Mouse (Mus musculus) monocyte, adult 5-6 weeks (primary cell): ENCODE measurements around the gene Kdm4b. TPM values are rescaled to one million over a fixed set of nuclear protein-coding genes. Genes with fewer than 3 reads are reported as not detected.

Experiments used
- ATAC-seq: fragments of 153-309, 156-312 bp; replicated peaks from 2 replicates; pipeline ENCODE4 v1.8.0; 2017; ENCODE audit warnings: mild to moderate bottlenecking; ENCODE audit not compliant: low TSS enrichment, insufficient number of reproducible peaks, severe bottlenecking, poor library complexity, low FRiP score
- total RNA-seq: library from RNA; stranded (forward); fragments of 200-1000, 200-491, 200-594 nt; gene quantifications from 3 replicates; pipeline ENCODE4 v1.2.3, GENCODE M21; 2017

Kdm4b gene
- 8.0 to 17.3 TPM (median 10.3 TPM) in 3 replicates for total RNA-seq

DNA sequence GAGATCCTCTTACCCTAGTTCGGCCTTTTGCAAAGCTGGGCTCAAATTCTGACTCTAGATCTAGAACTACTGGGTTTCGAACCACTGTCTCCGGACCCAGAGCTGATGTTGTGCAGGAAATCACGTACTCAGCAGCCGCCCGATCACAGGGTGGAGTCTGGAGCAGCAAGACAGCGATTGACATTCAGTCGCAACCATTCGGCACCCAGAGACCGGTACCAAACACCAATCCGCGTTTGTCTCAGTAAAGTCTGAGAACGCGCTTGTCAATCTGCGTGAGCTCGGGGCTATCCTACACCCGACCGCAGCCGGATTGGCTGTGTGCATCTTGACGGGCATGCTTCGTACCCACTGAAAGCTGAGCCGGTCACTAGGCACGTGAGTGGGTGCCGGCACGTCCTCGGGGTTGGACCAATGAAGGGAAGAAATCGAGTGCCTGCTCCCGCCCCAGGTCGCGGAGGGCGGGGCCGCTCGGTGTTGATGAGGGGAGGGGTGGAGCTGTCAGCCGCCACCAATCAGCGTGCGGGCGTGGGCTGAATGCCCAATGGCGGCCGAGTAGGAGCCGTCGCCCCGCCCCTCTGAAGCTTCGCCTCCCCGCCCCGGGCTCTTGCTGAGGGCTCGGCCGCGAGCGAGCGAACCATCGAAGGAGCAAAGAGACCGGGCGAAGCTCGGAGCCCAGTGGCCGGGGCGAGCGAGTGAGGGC, at the start of gene Kdm4b:
Gene Kdm4b, plus strand, starts transcription at position 613 of the 703 bp plus-strand sequence.
- peak; percentile 97 for ATAC-seq

DNA sequence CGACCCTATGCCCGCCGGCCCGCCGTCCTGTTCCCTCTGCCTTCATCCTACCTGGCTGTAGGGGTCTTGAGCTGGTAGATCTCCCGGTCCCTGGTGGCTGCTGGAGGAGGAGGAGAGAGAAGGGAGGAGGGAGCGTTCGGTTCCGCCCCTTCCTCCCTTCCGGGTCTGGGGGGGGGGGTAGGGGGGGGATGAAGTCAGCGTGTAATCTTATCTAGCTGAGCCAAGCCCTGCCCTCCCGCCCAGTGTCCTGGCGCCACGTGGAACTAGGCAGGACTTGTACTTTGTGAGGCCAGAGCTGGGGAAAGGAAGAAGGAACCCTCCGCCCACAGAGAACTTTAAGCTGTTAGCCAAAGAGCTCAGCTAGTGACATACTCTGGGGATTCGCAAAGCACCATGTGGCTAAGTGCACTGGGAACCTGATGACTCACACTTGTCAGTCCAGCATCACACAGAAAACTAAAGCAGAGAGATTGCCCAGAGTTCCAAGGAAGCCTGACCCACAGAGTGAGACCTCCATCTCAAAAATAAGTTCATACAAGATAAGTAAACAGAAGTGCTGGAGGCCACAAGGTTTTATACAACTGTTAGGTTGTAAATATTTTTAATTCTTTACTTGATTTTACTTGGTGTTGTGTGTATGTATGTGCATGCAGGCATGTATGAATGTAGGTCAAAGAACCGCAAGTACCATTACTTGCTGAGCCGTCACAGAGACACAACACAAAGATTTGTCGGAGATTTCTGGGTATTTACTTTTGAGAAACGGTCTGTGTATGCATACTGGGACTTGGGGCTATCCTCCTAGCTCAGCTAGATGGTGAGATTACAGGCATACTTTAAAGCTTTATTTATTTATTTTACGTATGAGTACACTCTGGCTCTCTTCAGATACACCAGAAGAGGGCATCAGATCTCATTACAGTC, 49.0 kb upstream of the Kdm4b start, which contains the start of gene Ticam1:
Gene Ticam1, minus strand, starts transcription at position 144 of the 924 bp plus-strand sequence.
- peak; percentile 89 for ATAC-seq

DNA sequence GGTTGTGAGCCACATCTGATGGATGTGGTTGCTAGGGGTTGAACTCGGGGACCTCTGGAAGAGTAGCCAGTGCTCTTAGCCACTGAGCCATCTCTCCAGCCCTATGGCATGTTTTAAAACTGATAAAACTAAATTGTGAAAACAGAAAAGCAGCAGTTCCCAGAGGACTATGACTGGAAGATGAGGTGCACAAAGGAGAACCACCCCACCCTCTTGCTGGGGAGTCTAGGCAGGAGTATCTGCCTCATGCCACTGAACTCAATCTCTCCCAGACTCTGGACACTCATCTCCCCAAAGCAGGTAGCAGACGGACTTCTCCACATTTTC, 48.3 kb upstream of the Kdm4b start:
- no peak for ATAC-seq

DNA sequence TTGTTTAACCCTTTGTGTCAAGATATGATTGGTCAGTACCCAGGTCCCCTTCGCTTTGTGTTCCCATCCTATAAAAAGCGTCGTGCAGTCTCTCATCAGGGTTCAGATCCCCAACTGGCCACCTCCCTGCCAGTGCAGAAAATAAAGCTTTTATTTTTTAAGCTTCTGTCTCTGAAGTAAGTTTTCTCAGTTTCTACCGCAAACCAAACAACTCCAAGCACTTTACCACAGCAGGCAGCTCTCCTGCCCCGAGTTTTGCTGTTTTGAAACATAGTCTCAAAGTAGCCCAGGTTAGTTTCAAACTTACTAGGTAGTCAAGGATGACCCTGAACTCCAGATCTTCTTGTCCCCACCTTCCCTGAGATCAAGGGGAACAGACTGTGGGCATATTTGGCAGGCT, 47.5 kb upstream of the Kdm4b start:
- ATAC-seq = no peak

DNA sequence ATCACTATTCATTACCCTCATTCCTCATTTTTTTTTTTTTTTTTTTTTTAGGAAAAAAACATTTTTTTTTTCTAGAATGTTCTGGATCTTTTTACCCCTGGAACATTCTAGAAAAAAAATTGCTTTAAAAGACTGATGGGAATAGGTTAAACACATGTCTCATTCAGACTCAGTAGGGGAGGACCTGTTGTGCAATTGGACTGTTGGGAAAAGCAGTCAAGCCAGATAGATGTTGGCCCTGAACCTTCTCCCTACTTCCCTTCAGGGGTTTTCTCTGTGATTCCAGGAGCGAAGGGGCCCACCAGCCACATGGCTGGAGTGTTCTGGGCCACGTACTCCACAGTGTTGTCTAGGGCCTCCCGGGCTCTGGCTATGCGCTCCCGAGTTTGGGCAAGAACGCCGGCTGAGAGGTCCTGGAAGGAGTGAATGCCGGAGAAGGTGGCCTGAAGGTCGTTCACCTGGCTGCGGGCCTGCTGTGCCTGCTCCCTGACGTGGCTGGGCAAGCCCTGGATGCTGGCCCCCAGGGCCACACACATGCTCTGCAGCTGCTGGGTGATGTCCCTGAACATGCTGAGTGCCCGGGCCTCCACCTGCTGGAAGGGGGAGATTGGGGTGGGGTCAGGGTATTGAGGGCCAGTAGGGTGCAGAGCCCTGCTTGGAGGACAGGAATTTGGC, 46.2 kb upstream of the Kdm4b start:
- no peak for ATAC-seq

DNA sequence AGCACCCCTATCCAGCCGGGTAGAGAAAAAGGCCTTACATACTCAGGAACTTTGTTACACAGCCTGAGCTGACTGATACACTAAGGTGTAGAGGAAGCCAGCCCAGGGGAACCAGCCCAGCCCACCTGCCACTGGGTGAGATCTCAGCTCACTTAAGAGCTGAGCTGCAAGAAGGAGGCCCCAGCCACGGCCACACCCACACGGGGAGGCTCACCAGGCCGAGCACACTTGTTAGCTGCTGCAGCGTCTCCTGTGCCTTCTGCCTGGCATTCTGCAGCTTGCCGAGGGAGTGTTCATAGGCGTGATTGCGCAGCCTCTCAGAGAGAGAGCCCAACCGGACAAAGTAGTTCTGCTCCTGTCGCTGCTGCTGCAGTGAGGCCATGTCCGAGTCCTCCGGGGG, 44.7 kb upstream of the Kdm4b start:
- ATAC-seq = no peak

DNA sequence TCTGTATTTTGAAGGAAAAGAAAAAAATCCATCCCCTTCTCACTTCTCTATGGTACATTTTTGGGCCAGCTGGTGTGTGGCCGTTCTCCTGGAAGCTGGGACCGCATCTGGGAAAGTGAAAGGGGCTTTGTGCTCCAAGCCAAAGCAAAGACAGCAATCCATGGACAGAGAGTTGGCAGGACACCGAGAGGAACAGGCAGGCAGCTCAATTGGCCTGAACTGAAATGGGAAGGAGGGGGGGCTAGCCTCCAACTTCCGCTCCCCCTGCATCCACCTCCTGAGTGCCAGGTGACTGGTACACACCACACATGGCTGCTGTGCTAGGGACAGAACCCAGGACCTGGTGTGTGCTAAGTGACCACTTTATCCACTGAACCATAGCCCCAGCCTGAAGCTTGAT, 43.1 kb upstream of the Kdm4b start:
- ATAC-seq = no peak

DNA sequence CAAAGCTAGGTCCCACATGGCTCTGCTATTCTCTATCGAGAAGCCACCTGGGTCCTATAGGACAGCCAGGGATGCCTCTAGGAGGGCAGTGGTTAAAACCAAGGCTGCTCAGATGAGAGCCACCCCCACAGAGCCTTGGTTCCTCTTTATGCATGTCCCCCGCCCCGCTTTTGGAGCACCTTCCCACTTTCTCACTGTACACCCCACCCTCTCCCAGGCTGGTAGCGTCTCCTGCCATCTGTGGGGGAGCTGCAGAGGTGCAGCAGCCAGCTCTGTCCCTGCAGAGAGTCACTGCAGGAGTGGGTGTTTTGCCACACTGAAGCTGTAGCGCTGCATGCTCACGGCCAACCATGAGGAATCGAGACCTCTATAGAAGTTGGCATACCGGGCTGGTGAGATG, 42.5 kb upstream of the Kdm4b start:
- ATAC-seq = no peak; the same call in 1 of the 2 replicates

DNA sequence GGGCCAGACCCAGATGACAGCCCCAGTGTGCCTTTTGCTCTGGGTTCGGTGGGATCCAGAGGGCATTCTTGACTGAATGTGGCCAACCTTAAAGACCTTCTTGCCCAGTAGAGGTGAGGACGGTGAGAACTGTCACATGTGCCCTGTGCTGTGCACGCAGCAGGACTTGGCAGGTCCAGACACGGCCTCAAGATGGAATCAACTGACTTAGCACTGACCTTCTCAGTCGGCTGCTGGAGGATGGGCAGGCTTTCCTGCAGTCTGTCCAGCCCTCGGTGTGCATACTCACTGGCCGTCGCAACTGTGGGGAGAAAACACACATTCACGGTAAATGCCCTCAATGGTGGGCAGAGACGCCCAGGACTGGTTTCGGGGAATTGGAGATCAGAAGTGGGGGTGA, 39.9 kb upstream of the Kdm4b start:
- no peak for ATAC-seq

DNA sequence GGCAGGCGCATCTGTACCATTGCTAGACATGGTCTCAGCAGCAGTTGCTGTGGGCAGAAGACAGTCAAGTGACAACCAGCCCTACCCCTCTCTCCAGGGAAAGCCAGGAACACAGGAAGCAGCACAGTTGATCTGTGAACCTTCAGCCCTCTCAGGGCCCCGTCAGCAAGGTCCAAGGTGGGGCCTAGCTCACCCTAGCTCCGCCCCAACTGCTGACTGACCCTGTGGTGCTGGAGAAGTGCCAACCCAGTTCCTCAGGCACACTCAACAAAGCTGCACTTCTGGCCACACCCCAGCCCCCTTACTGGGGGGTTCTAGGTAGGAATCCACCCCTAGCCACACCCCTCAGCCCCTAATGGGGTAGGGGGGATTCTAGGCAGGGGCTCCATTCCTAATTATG, 38.0 kb upstream of the Kdm4b start:
- no peak for ATAC-seq

DNA sequence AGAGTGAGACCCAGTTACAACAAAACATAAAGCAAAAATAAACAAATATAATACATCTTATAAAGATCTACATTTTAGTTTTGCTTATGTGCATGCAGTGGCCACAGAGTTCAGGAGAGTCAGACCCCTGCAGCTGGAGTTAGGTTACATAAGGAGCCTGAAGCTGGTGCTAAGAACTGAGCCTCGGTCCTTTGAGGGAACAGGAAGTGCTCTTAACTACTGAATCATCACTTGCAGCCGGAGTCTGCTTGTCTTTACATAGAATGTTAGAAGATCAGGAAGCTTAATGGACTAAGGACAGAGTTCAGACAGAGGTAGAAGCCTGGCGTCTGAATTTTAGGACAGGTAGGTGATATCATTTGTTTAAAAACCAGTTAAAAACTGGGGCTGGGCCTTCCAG, 37.0 kb upstream of the Kdm4b start:
- ATAC-seq = no peak

DNA sequence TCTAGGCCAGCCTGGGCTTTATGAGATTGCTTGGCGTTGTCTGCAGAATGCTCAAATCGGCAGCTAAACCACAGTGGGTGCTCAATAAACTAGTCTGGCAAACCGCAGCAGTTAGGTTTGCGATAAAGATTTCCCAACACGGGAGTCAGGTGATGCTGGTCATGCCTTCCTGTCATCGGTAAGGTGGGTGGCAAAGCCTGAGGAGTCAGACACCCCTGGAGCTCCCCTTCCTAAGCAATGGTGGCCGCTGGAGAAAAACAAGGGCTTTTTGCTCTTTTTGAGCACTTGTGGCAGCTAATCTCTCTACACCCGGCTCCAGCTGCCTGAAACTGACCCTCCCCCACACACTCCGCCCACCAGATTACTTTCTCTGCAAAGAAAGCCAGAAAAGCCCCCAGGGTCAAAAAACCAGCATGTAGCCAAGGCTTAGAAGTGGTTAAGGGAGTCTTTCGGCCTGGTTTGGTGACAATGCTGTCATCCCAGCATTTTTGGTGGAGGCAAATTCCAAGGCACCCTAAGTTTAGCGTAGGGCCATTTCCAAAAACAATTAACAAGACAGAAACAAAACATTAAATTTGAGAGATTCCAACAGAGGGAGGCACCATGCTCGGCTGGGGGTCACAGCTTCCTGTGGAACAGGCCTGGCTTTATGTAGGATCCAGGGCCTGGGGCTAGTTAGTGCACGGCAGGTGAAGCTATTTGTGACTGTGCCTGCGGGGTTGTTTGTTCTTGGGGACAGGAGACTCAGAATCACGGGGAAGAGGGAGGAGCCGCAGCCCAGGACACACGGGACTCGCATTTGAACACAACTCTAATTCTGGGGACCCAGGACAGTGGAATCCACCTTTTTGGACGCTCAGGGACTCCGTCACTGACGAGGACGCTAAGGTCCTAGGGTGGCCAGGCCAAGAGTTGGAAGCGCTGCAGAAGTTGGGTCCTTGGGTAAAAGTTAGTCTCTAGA, 36.2 kb upstream of the Kdm4b start:
- no peak for ATAC-seq

DNA sequence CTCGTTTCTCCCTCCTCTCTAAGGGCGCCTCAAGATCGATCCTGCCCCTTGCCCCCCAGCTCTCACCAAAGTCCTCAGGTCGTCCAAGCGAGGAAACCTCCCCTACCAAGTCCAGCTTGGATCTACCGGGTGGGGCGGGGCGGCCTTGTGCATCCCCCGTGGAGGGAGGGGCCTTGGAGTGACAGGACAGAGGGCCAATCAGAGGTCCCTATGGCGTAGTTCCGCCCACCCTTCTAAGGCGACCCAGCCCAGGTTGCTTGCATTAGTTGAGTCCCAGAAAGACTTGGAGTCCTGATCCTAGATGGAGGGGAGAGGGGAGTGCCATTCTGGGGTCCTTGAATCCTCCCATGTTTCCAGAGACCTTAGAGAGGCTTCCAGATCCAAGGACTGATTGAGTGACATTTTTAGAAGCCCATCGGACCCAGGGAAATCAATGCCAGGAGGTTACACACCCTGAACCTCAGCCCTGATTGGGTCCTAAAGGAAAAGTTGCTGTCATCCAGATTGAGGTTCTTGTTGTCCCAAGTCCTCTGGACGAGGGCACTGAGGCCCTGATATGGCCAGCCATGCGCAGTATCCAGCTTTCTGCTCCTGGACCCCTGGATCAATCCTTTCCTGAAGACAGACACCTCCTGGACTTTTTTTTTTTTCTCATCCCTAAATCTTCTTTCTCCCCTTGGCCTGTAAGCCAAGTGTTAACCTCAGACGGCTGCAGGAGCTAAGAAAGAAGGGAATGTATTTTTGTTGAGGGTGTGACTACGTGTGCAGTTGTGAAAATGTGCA, 35.3 kb upstream of the Kdm4b start:
- peak; percentile 72 for ATAC-seq

DNA sequence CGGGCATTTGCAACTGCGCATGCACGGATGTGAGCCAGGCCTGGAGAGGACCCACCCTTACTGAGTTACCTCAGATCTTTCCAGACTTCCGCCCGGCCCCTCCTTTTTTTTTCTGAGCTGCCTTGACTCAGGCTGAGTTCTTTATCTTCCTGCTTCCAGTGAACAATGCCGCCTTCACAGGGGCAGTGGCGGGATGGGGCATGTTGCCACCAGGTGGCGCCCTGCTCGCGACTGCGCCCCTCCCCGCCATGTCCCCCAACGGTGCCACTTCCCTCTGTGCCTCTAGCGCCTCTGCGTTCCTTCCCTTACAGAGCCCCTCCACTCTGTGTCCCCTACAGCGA, 34.7 kb upstream of the Kdm4b start:
- peak; percentile 79 for ATAC-seq

DNA sequence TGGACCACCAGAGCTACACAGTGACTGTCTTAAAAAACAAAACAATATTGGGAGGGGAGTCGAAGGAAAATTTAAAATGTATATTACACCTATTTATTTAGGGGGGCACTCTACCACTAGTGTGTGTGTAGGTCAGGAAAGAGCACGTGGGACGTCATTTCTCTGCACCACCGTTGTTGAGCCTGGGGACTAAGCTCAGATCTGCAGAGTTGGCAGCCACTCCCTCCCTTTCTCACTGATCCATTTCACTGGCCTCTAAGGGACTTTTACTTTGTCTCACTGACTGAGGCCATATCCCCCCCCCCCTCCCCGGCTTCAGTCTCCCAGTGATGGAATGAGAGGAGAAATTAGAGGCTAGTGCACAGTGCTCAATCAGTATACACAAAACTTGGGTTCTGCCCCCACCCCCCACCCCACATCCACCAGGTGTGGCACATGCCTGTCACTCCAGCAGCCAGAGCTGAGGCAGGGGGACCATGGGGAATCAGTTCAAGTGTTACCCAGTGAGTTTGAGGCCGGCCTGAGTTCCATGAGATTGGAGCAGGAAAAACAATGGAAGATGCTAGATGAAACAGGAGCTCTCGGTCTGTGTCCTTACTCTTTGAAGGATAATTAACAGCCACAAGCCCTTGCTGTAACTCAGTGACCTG, 33.9 kb upstream of the Kdm4b start:
- no peak for ATAC-seq

DNA sequence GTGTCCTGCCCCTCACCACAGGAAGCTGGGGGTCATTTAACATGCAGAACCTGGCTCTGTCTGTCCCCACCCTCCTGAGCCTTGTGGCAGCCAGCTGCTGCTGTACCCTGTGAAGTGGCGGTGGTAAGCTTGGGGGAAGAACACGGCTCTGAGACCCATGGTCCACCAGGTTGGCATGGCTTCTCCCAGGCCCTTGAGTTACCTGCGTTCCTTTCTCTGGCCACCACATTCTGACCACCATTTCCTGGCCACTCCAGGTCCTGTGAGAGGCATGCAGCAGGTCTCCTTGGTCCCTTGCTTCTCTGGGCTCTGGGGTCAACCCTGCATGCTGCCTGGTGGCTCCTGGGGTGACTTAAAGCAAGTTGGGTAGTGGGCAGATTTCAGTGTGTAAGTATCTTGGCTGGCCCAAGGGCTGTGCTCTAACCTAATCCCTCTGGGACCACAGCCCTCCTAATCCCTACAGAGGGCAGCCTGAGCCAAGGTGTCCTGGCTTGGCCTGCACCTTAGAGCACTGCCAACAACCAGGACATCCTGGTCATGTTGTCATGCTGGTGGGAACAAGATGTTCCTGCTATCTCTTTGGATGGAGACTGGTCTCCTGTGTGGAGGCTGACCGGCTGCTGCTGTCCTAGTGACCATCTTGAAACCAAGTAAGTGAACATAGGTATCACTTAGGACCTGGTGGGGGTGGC, 33.2 kb upstream of the Kdm4b start, which contains the start of gene Plin3:
Gene Plin3, minus strand, starts transcription at position 343 of the 692 bp plus-strand sequence.
- ATAC-seq = no peak

DNA sequence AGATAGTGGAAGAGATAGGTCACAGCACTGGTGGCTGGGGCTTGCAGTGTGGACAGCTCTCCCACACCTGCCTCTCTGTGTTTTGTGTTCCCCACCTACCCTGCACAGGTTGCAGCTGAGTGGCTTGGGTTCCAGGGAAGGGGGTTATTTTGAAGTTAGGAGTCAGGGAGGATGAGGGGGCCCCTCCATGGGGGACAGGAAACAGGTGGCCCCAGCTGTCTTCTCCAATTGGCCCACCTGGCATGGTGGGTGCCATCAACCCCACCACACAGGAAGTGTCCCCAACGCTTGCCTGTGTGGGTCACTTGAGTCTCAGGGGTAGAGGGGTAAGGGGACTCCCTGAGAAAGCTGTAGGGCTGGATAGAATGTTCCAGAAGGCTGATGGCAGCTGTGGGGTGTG, 32.6 kb upstream of the Kdm4b start:
- no peak for ATAC-seq
